Mouse (Mus musculus) liver, adult 2 months (tissue): Measurements from ENCODE around the gene Tpra1. TPM values are rescaled to one million over a fixed set of nuclear protein-coding genes. Genes with fewer than 3 reads are reported as not detected.

ENCODE experiments used
- DNase-seq: peaks from one replicate; pipeline ENCODE4 v3.0.0-alpha.2; 2011; ENCODE audit warnings: low read depth, low spot score; ENCODE audit errors: extremely low read depth
- H3K27ac ChIP-seq: fragments of 200-500 bp; replicated peaks from 2 replicates; pipeline ENCODE4 v1.5.1; 2012; ENCODE audit warnings: low read depth, mild to moderate bottlenecking, control low read depth, inconsistent platforms, low read length; ENCODE audit not compliant: insufficient read depth
- H3K27me3 ChIP-seq: fragments of 200-500 bp; 2 replicates; pipeline ENCODE4 v1.6.1; 2012; ENCODE audit warnings: mild to moderate bottlenecking, moderate library complexity, low read length, inconsistent platforms; ENCODE audit not compliant: control insufficient read depth, insufficient read depth
- H3K36me3 ChIP-seq: fragments of 200-500 bp; 2 replicates; pipeline ENCODE4 v1.6.1; 2012; ENCODE audit warnings: low read length, inconsistent platforms; ENCODE audit not compliant: control insufficient read depth, insufficient read depth
- H3K4me1 ChIP-seq: fragments of 200-500 bp; 2 replicates; pipeline ENCODE4 v1.6.1; 2011; ENCODE audit warnings: low read length; ENCODE audit not compliant: control insufficient read depth, insufficient read depth
- H3K4me3 ChIP-seq: fragments of 200-500 bp; 2 replicates; pipeline ENCODE4 v1.5.1; 2011; ENCODE audit warnings: low read depth, mild to moderate bottlenecking, control low read depth, low read length, moderate library complexity; ENCODE audit not compliant: insufficient read depth
- H3K79me2 ChIP-seq: fragments of 200-500 bp; 2 replicates; pipeline ENCODE4 v1.6.1; 2012; ENCODE audit warnings: inconsistent platforms, mild to moderate bottlenecking, low read length, moderate library complexity; ENCODE audit not compliant: control insufficient read depth, insufficient read depth
- H3K9ac ChIP-seq: fragments of 200-500 bp; 2 replicates; pipeline ENCODE4 v1.6.1; 2012; ENCODE audit warnings: low read depth, mild to moderate bottlenecking, control low read depth, inconsistent platforms, low read length
- CTCF ChIP-seq: fragments of 200-500 bp; IDR thresholded peaks from 2 replicates; pipeline ENCODE4 v1.5.1; 2011; ENCODE audit warnings: low read depth, low read length, control low read depth
- POLR2A ChIP-seq: fragments of 200-500 bp; IDR thresholded peaks from 2 replicates; pipeline ENCODE4 v1.6.1; 2011; ENCODE audit warnings: low read length, control low read depth; ENCODE audit not compliant: insufficient read depth; ENCODE audit errors: extremely low read depth
- WGBS: fragments of 180-500 bp; shearing (Covaris S2); methylation state at CpG from one replicate; pipeline ENCODE4 v1.1.7; 2018; 5-methylcytosine and 5-hydroxymethylcytosine counted together
- polyA plus RNA-seq: library from polyadenylated mRNA; depleted of rRNA; stranded (reverse); fragments of >200 nt; gene quantifications from 2 replicates; pipeline ENCODE4 v1.2.3, GENCODE M21; 2012; rRNA removed
- total RNA-seq: library from RNA; depleted of rRNA; stranded (reverse); fragments of >200 nt; gene quantifications from 2 replicates; pipeline ENCODE4 v1.2.3, GENCODE M21; 2014; rRNA removed

Tpra1 gene
- total and polyA plus RNA-seq, 2 experiments: 15.8 to 76.3 TPM

GRCm38 (mm10) chr6:88956725-88957124 lies 54.7 kb downstream of the Tpra1 start:
- no peak for DNase-seq
- no peaks in the 10 kb centered on the region for H3K36me3 ChIP-seq
- no peak overlapping the region for H3K27ac ChIP-seq
- no peaks in the 10 kb centered on the region for H3K27me3 ChIP-seq
- TF ChIP-seq CTCF (no peak), POLR2A (no peak)
- 90% methylated on average over 2 of the region's 2 CpGs for WGBS
- no peak overlapping the region for H3K4me3 ChIP-seq
- H3K4me1 ChIP-seq: no peaks in the 10 kb centered on the region
- no peak overlapping the region for H3K9ac ChIP-seq
- H3K79me2 ChIP-seq: no peaks in the 10 kb centered on the region

GRCm38 (mm10) chr6:88957313-88957712 lies 55.3 kb downstream of the Tpra1 start:
- Histone ChIP-seq H3K36me3 (no peaks in the 10 kb centered on the region), H3K4me3 (no peak overlapping the region), H3K79me2 (no peaks in the 10 kb centered on the region), H3K27me3 (no peaks in the 10 kb centered on the region), H3K27ac (no peak overlapping the region), H3K9ac (no peak overlapping the region), H3K4me1 (no peaks in the 10 kb centered on the region)
- TF ChIP-seq POLR2A (no peak), CTCF (no peak)
- WGBS: 94% methylated on average over 4 of the region's 4 CpGs
- DNase-seq: no peak

GRCm38 (mm10) chr6:88957801-88958211 lies 55.8 kb downstream of the Tpra1 start:
- no peak for DNase-seq
- Histone ChIP-seq H3K4me3 (no peak overlapping the region), H3K27ac (no peak overlapping the region), H3K9ac (no peak overlapping the region), H3K4me1 (no peaks in the 10 kb centered on the region), H3K27me3 (no peaks in the 10 kb centered on the region), H3K36me3 (no peaks in the 10 kb centered on the region), H3K79me2 (no peaks in the 10 kb centered on the region)
- TF ChIP-seq CTCF: no peak
- TF ChIP-seq POLR2A: no peak
- WGBS: 90% methylated on average over 5 of the region's 5 CpGs

GRCm38 (mm10) chr6:88958305-88958704 lies 56.3 kb downstream of the Tpra1 start:
- H3K27ac ChIP-seq: no peak overlapping the region
- no peaks in the 10 kb centered on the region for H3K36me3 ChIP-seq
- no peak for DNase-seq
- no peak for TF ChIP-seq POLR2A
- TF ChIP-seq CTCF: no peak
- no peaks in the 10 kb centered on the region for H3K4me1 ChIP-seq
- no peak overlapping the region for H3K9ac ChIP-seq
- H3K4me3 ChIP-seq: no peak overlapping the region
- H3K79me2 ChIP-seq: no peaks in the 10 kb centered on the region
- H3K27me3 ChIP-seq: no peaks in the 10 kb centered on the region
- 98% methylated on average over 2 of the region's 2 CpGs for WGBS

- no peaks in the 10 kb centered on the region for H3K27me3 ChIP-seq
- no peak overlapping the region for H3K4me3 ChIP-seq
- TF ChIP-seq POLR2A: no peak
- TF ChIP-seq CTCF: no peak
- no peaks in the 10 kb centered on the region for H3K4me1 ChIP-seq
- 51% methylated on average over 7 of the region's 7 CpGs for WGBS
- no peak for DNase-seq
- no peak overlapping the region for H3K27ac ChIP-seq
- H3K36me3 ChIP-seq: no peaks in the 10 kb centered on the region
- H3K79me2 ChIP-seq: no peaks in the 10 kb centered on the region
- no peak overlapping the region for H3K9ac ChIP-seq
Measured at GRCm38 (mm10) chr6:88959834-88960233, 57.8 kb downstream of the Tpra1 start.

- H3K27me3 ChIP-seq: no peaks in the 10 kb centered on the region
- H3K4me3 ChIP-seq: no peak overlapping the region
- 89% methylated on average over 4 of the region's 4 CpGs for whole genome bisulfite sequencing
- H3K27ac ChIP-seq: no peak overlapping the region
- no peaks in the 10 kb centered on the region for H3K79me2 ChIP-seq
- no peaks in the 10 kb centered on the region for H3K4me1 ChIP-seq
- DNase-seq: no peak
- no peak for TF ChIP-seq CTCF
- TF ChIP-seq POLR2A: no peak
- H3K9ac ChIP-seq: no peak overlapping the region
- H3K36me3 ChIP-seq: no peaks in the 10 kb centered on the region
Measured at GRCm38 (mm10) chr6:88960941-88961340, 58.9 kb downstream of the Tpra1 start.

Other genes starting within 250 kb of the Tpra1 start
- gene Mgll, start 177.8 kb upstream of the Tpra1 start, total RNA-seq: 56.2 and 81.3 TPM in 2 replicates
- gene Mgll, start 177.8 kb upstream of the Tpra1 start, polyA plus RNA-seq: 156 and 158 TPM in 2 replicates
- 28.2 and 28.3 TPM in 2 replicates for gene Abtb1, start 60.3 kb upstream of the Tpra1 start, total RNA-seq
- 54.7 and 60.0 TPM in 2 replicates for gene Abtb1, start 60.3 kb upstream of the Tpra1 start, polyA plus RNA-seq
- gene Podxl2, start 27.2 kb upstream of the Tpra1 start, total RNA-seq: 0.46 and 0.60 TPM in 2 replicates
- 0.89 and 2.0 TPM in 2 replicates for gene Podxl2, start 27.2 kb upstream of the Tpra1 start, polyA plus RNA-seq
- 3.3 and 5.5 TPM in 2 replicates for gene Mcm2, start 3.5 kb upstream of the Tpra1 start, total RNA-seq
- gene Mcm2, start 3.5 kb upstream of the Tpra1 start, polyA plus RNA-seq: 2.4 and 3.1 TPM in 2 replicates